1 mouse cellular context compared by ENCODE assay signal in the genomic region with DNA sequence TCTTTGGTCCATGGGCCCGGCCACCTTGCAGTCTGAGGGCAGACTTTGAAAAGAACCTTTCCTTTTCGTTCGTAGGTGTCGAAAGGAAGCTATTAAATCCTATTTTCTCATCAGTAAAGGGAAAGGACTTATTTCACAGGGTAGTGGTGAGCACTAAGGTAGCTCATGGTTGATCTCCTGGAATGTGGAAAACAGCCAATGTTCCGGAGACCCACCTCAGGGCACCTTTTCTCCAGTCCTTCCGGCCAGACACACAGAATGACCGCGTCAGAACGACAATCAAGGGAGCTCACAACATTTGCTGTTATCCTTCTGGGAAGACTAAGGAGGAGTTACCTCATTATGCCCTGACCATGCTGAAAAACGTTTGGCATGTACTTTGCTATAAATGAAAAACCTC.
TF ChIP-seq lines count a peak whose summit lies in the region.

No protein-coding gene starts in this region.

TF ChIP-seq in CH12.LX, 34 proteins besides CTCF, POLR2A, EP300 and RAD21 (continued from another document):
- no peak for TF ChIP-seq ELF1 (IDR thresholded peaks at IDR 0.05; ENCODE audit: low read depth, low read length)
- no peak for TF ChIP-seq TBP (conservative IDR thresholded peaks at IDR 0.05; ENCODE audit: low read depth, low read length)
- no peak for TF ChIP-seq ZC3H11A (IDR thresholded peaks at IDR 0.05; ENCODE audit: low read depth, low read length)
